Mouse (Mus musculus) right cerebral cortex, postnatal 4 days (tissue): ENCODE measurements around the gene Mslnl.

Experiments used
- DNase-seq: peaks from one replicate; pipeline ENCODE4 v3.0.0-alpha.2; 2022

Mslnl gene

GRCm38 (mm10) chr17:25748238-25748637, 12.4 kb downstream of the Mslnl start:
- DNase-seq = no peak

DNA sequence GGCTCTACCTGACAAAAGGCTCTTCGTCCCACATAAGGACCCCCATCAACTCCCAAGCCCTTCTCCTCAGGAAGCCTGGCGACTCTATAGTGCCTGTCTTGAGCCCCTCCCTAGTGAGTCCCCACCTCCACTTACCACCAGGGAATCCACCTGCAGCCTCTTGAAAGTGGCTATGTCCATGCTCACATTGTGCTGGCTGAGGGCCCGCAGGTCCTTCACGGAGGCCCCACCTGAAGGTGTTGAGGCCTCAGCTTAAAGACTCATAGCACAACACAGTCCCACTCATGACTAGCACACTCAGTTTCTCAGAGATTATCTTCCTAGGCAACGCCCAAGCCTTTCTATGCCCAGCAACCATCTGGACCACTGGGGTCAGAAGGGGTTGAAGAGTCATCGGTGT, 13.5 kb downstream of the Mslnl start:
- DNase-seq = no peak

- peak; percentile 66 for DNase-seq
These were observed 15.6 kb downstream of the Mslnl start for GRCm38 (mm10) chr17:25751446-25751845.

DNA sequence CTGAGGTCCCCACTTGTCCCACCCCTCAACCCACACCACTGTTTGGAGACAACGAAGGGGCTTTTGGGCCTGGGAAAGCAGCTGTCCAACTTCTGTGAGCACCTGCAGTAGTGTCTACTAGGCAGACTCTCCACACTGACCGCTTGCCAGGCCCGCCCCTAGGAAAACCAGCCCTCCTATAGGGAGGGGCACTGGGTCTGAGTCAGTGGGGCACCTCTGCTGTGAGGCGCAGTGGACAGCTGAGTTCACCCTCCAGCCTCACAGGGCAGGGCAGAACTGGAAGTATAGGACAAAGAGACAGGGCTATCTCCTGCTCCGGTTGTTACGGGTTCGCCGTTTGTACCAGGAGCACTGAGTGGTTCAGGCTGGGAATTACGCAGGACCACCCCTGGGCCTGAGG, 18.4 kb downstream of the Mslnl start, which contains the start of gene Msln:
TSS of gene Msln (minus strand) at position 138 of the 400 bp plus-strand sequence.
- DNase-seq = no peak

GRCm38 (mm10) chr17:25755086-25755485, 19.2 kb downstream of the Mslnl start:
- no peak for DNase-seq

DNA sequence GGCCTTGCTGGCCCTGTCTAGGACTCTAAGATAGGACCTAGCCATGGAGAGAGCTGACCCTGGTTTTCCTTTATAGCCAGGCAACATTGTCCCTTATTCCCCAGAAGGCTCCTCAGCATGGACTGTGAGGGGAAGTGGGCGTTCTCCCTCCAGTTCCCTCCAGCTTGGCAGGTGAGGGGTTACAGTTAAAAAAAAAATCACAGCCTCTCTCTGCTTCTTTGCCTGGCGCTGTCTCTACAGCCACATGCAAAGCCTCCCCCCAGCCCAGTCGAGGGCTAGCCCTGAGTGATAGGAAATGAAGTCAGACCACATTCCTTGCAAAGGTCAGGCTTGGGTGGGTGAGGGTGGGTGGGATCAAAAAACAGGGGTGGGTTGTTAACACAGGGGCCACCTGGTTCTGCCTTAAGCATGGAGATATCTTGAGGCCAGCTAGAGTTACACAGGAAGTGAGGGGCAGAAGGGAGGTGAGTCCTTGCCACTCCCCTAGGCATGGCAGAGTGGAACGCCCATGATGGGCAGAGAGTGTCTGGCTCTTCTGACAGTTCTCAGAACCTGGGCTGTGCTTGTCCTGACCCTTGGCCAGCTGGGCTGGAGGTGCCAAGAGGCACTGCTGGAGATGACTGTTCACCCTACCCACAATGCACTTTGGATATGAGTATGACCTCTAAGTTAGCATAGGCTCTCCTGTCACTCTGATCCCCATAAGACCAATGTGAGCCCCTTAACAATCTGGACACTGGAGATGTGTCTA, 20.0 kb downstream of the Mslnl start:
- no peak for DNase-seq

DNA sequence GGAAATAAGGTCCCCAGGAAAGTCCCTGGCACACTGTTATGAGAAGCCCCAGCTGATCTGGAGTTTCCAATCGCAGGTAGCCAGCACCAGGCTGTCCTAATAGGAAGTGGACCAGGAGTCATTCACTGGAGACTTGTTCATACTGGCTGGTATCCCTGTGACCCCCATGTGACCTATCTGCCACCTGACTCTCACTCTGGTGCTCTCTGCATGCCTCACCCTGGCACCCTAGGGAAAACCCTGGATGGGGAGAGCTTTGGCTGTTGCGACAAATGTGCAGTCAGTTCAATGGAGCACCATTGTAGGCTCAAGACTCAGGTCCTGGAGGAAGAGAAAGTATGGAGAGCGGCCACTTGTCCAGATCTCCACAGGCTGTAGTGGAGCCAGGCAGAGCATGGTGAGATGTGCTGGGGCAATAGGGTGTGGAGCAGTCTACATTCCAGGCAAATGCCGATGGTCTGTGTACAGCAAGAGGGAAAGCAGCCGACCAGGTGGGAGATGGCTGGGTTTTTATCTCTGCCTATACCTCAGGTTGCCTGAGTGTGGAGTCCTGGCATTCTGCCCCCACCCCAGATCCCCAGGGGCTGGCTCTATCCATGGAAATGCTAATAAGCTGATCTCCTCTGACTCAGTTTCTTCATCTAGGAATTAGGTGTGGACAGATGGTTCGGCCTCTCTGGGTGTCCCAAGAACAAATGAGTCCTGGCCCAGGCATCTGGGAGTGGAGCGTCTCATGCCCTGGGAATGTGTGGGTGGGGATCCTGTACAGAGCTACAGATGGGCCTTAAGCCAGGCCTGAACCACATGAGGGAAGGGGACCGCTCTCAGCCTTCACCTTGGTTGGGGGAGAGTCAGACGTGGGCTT, 20.8 kb downstream of the Mslnl start:
- DNase-seq = no peak

GRCm38 (mm10) chr17:25757691-25758090, 21.8 kb downstream of the Mslnl start:
- DNase-seq = no peak

- no peak for DNase-seq
These were observed 24.3 kb downstream of the Mslnl start for GRCm38 (mm10) chr17:25760148-25760547.

DNA sequence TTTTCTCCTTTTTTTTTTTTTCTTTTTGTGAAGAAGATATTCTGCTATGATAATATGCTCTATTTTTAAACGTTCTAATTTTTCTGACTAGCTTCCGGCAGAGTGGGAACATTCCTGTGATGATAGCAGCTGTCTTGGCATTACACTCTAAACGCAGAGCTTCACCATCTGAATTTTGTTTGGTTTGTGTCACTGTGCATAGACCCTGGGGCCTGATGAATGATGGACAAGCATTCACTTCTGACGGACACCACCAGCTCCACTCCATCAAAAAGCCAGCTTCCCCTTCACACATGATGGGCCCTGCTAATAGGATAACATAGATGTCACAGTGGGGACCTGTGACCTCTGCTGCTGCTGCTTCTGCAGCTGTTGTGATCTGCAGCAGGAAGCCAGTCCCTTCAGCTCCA, 25.7 kb downstream of the Mslnl start:
- no peak for DNase-seq

GRCm38 (mm10) chr17:25762591-25762990, 26.7 kb downstream of the Mslnl start:
- no peak for DNase-seq

DNA sequence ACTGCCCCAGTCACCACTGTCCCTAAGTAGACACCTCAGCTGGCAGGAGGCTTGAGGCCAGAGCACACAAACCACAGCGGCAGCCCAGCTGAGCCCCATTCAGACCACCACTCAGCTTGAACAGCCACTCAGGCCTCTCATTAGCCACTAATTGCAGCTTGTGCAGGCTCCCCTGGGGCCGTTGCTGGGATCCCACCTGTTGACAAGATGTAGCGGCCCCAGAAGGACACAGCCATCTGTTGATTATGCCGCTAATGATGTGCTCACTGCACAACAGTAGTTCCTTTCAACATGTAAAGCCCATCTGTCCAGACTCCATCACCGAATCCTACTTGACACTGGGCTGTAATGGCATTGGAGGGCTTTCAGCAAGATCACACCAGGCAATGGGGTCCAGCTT, 30.0 kb downstream of the Mslnl start:
- DNase-seq = no peak

GRCm38 (mm10) chr17:25769331-25769730, 33.5 kb downstream of the Mslnl start:
- DNase-seq = no peak

- DNase-seq = peak; percentile 99
These were observed 37.8 kb downstream of the Mslnl start, which contains the start of gene Narfl for GRCm38 (mm10) chr17:25773549-25774120. Gene Narfl (plus strand): TSS chr17:25773776.

- DNase-seq = no peak
These were observed 39.6 kb downstream of the Mslnl start for GRCm38 (mm10) chr17:25775318-25776062.

GRCm38 (mm10) chr17:25777948-25778347, 42.1 kb downstream of the Mslnl start:
- DNase-seq = no peak

DNA sequence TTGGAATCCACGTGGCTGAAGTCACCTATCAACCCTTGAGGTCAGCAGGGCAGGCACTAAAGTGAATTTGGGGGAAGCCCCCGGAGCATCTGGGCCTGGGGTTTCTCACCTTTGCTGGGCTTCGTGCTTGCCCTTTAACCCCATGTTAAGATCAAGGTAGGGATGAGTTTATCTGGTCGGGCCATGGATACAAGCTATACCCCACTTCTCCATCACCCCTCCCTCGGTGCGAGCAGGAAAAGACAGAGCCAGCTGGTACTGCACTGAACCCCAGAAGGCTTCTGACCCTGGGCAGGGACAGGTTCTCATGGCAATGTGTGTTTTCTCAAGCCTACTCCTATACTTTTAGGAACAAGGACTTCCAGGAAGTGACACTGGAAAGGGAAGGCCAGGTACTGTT, 45.5 kb downstream of the Mslnl start:
- no peak for DNase-seq

DNA sequence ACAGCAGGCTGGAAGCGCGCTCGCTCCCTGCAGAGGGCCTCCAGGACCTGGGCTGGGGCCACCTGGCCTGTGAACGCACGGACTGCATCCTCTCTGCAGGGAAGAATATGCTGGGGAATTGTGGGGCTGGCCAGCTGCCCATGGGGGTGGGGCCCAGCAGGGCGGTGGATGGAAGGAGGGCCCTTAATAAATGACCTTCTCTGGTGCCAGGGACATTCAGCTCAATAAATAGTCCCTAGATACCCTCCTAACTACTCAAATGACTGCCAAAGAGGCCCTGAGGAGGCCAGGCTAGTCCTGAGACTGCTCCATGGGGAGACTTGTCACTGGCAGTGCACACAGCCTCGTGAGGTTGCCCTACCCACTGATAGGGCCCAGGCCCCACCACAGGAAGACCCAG, 47.2 kb downstream of the Mslnl start:
- DNase-seq = no peak

DNA sequence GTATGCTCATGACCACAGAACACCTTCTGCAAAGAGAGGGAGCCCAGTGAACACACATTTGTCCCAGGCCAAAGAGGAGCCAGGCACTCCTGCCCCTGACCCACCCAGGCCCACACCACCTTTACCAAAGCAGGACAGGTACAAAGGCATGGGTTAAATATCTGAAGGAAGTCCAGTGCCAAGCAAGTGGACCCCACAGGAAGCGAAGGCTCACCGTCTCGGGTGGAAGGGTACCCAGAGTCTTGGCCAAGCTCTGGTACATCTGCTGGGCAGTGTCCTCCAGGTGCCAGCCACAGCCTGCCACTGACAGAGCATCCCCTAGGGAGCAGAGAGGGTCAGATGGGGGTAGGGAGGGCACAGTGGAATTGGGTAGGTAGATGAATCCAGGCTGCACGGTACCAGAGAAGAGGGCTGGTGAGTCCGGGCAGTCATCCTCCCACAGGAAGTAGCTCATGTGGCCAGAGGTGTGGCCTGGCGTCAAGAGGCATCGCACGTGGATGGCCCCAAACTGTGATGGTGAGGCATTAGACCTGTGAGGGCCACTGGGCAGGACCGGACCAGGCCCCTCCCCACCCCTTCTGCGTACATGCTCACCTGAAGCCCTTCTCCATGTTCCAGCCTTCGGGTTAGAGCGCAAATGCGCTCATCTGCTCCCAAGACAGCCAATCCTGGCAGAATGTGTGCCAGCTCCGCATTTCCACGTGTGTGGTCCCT, 48.2 kb downstream of the Mslnl start:
- no peak for DNase-seq

DNA sequence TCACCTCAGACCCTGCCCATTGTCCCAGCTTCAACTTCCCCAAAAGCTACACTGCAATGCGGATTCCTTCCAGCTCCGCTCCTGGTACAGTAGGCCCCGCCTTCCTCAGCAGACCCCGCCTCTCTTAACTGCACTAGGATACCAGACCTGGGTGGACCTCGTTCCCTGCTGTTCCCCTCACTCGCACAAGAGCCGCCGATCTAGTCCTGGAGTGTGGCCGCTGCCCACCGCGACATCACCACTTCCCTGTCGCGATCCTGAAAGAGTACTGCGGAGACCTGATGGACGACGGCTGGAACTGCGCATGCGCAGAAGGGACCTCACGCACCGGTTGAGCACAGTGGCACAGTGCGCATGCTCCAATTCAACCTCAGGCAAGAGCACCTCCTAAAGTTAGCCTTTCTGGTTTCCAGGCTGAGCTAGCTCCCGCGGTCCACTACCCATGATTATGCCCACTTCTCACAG, 49.5 kb downstream of the Mslnl start, which contains the start of gene Haghl:
TSS of gene Haghl (minus strand) at position 393 of the 465 bp plus-strand sequence.
- DNase-seq = peak; percentile 98

GRCm38 (mm10) chr17:25786280-25786679, 50.4 kb downstream of the Mslnl start, which contains the start of gene Ccdc78:
Gene Ccdc78 (plus strand): TSS chr17:25786580.
- no peak for DNase-seq
